Mouse (Mus musculus) cerebellum, adult 2 months (tissue): ENCODE data around the gene Gm21680. TPM values are rescaled to one million over a fixed set of nuclear protein-coding genes. Genes with fewer than 3 reads are reported as not detected.
"Not testable (repeated sequence)": the region's sequence is repeated elsewhere in the genome, so short reads cannot be mapped to it uniquely, and the experiment has no call there.

ENCODE experiments used
- DNase-seq, 2 experiments: peaks; one replicate each; pipeline ENCODE4 v3.0.0; 2021
- H3K27ac ChIP-seq: fragments of 200-500 bp; 2 replicates; pipeline ENCODE4 v1.5.1; 2012; ENCODE audit warnings: low read length, control low read depth, inconsistent platforms; ENCODE audit not compliant: insufficient read depth
- H3K27me3 ChIP-seq: fragments of 200-500 bp; 2 replicates; pipeline ENCODE4 v1.6.1; 2012; ENCODE audit warnings: inconsistent platforms, mild to moderate bottlenecking, low read length, moderate library complexity; ENCODE audit not compliant: control insufficient read depth, insufficient read depth
- H3K4me1 ChIP-seq: fragments of 200-500 bp; 2 replicates; pipeline ENCODE4 v1.6.1; 2011; ENCODE audit warnings: low read length; ENCODE audit not compliant: control insufficient read depth, insufficient read depth
- H3K4me3 ChIP-seq: fragments of 200-500 bp; replicated peaks from 2 replicates; pipeline ENCODE3; 2011; ENCODE audit warnings: mild to moderate bottlenecking, low read depth, low read length, control low read depth; ENCODE audit not compliant: insufficient read depth
- CTCF ChIP-seq: fragments of 200-500 bp; IDR thresholded peaks from 2 replicates; pipeline ENCODE4 v1.5.1; 2011; ENCODE audit warnings: low read depth, mild to moderate bottlenecking, control low read depth, low read length, moderate library complexity, borderline replicate concordance; ENCODE audit not compliant: insufficient read depth
- WGBS: fragments of 180-500 bp; shearing (Covaris S2); methylation state at CpG from one replicate; pipeline ENCODE4 v1.1.7; 2018; 5-methylcytosine and 5-hydroxymethylcytosine counted together
- polyA plus RNA-seq: library from polyadenylated mRNA; depleted of rRNA; stranded (reverse); fragments of >200 nt; gene quantifications from 2 replicates; pipeline ENCODE4 v1.2.3, GENCODE M21; 2012; rRNA removed

Gene Gm21680
- not detected in 2 replicates for polyA plus RNA-seq

DNA sequence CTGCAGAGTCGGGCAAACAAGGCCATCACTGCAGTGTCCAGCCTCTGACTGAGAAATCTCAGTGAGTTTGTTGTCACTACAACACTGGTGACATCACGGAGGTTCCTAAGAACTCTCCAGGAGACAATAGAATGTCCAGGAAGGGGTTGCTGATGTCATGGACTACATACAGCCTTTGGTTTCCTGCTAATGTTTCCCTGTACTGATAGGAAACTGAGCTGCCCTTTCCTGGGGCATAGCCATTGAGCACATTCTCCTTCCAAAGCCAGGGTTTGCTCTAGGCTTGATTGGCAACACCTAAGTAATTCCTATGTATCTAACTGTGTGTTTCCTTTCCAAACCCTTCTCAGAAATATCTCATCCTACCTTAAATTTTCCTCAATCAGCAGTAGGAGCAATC lies at the start of gene Gm21680:
Gene Gm21680 (minus strand): TSS at position 101 of the 400 bp plus-strand sequence.
- not testable (repeated sequence) for H3K27ac ChIP-seq, H3K4me3 ChIP-seq, H3K27me3 ChIP-seq, H3K4me1 ChIP-seq, DNase-seq
- no CpG with 5 or more reads among the region's 2 CpGs for WGBS

DNA sequence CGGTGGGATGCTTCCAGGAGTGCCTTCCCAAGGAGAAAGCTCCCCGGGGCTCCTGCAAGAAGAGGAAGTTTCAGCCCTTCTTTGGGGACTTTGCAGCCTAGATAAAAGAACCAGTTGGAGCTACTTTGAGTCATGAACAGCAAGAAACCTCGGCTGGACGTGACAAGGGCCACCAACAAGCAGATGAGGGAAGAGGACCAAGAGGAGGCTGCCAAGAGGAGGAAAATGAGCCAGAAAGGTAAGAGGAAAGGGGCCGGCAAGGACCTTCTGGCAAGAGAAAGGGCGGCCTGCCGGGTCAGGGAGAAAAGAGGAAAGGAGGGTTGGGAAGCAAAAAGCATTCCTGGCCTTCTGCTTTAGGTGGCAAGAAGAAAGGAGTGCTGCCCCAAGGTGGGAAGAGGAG lies 35.2 kb upstream of the Gm21680 start:
- not testable (repeated sequence) for H3K4me1 ChIP-seq, H3K27me3 ChIP-seq, H3K4me3 ChIP-seq, H3K27ac ChIP-seq
- peak in 1 of 2 experiments; percentile 4 for DNase-seq
- 15% methylated on average over 7 of the region's 7 CpGs for WGBS

DNA sequence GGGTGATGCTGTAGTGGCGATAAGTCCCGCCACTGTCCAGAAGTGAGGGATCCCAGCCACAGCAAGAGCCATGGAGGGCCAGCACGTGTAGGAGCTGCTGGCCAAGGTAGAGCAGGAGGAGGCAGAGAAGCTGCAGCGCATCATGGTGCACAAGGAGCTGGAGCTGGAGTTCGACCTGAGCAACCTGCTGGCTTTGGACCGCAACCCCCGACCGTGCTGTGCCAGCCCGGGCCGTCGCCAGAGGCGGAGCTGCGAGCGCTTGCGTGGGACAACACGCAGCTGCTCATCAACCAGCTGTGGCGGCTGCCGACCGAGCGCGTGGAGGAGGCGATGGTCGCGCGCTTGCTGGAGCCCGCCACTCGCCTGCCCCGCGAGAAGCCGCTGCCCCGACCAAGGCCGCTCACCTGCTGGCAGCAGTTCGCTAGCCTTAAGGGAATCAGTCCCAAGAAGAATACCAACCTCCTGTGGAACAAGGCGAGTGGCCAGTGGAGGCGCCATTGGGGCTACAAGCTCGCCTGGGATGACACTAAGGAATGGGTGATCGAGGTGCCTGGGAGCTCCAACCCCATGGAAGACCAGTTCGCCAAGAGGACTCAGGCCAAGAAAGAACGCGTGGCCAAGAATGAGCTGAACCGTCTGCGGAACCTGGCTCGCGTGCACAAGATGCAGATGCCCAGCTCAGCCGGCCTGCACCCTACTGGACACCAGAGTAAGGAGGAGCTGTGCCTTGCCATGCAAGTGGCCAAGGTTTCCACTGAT lies 34.7 kb upstream of the Gm21680 start:
- H3K27ac ChIP-seq, H3K4me1 ChIP-seq, H3K27me3 ChIP-seq: not testable (repeated sequence)
- WGBS: 9% methylated on average over 45 of the region's 45 CpGs
- peak; percentile 59 to 65 for DNase-seq
- H3K4me3 ChIP-seq: peak overlapping the region; percentile 33
- peak; percentile 25; the same call in 1 of the 2 replicates for TF ChIP-seq CTCF

DNA sequence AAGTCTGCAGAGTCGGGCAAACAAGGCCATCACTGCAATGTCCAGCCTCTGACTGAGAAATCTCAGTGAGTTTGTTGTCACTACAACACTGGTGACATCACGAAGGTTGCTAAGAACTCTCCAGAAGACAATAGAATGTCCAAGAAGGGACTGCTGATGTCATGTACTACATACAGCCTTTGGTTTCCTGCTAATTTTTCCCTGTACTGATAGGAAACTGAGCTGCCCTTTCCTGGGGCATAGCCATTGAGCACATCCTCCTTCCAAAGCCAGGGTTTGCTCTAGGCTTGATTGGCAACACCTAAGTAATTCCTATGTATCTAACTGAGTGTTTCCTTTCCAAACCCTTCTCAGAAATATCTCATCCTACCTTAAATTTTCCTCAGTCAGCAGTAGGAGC lies 32.2 kb upstream of the Gm21680 start, which contains the start of gene Gm1979:
Gene Gm1979 (minus strand): TSS at position 101 of the 400 bp plus-strand sequence.
- H3K27me3 ChIP-seq, H3K27ac ChIP-seq, DNase-seq, H3K4me3 ChIP-seq, H3K4me1 ChIP-seq: not testable (repeated sequence)
- 100% methylated on average over 1 of the region's 2 CpGs for WGBS

DNA sequence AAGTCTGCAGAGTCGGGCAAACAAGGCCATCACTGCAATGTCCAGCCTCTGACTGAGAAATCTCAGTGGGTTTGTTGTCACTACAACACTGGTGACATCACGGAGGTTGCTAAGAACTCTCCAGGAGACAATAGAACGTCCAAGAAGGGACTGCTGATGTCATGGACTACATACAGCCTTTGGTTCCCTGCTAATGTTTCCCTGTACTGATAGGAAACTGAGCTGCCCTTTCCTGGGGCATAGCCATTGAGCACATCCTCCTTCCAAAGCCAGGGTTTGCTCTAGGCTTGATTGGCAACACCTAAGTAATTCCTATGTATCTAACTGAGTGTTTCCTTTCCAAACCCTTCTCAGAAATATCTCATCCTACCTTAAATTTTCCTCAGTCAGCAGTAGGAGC lies 16.1 kb upstream of the Gm21680 start, which contains the start of gene Gm21698:
Gene Gm21698 (minus strand): TSS at position 101 of the 400 bp plus-strand sequence.
- not testable (repeated sequence) for H3K4me1 ChIP-seq, H3K27me3 ChIP-seq, H3K27ac ChIP-seq, H3K4me3 ChIP-seq, DNase-seq
- WGBS: no CpG with 5 or more reads among the region's 3 CpGs

DNA sequence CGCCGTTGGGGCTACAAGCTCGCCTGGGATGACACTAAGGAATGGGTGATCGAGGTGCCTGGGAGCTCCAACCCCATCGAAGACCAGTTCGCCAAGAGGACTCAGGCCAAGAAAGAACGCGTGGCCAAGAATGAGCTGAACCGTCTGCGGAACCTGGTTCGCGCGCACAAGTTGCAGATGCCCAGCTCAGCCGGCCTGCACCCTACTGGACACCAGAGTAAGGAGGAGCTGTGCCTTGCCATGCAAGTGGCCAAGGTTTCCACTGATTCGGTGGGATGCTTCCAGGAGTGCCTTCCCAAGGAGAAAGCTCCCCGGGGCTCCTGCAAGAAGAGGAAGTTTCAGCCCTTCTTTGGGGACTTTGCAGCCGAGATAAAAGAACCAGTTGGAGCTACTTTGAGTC lies 15.4 kb downstream of the Gm21680 start:
- H3K4me1 ChIP-seq, DNase-seq, H3K27me3 ChIP-seq, H3K27ac ChIP-seq, H3K4me3 ChIP-seq: not testable (repeated sequence)
- WGBS: 43% methylated on average over 17 of the region's 17 CpGs

DNA sequence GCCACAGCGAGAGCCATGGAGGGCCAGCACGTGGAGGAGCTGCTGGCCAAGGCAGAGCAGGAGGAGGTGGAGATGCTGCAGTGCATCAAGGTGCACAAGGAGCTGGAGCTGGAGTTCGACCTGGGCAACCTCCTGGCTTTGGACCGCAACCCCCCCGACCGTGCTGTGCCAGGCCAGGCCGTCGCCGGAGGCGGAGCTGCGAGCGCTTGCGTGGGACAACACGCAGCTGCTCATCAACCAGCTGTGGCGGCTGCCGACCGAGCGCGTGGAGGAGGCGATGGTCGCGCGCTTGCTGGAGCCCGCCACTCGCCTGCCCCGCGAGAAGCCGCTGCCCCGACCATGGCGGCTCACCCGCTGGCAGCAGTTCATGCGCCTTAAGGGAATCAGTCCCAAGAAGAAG lies 15.9 kb downstream of the Gm21680 start:
- H3K27me3 ChIP-seq, H3K4me3 ChIP-seq, H3K27ac ChIP-seq, H3K4me1 ChIP-seq, DNase-seq: not testable (repeated sequence)
- WGBS: 35% methylated on average over 32 of the region's 32 CpGs

DNA sequence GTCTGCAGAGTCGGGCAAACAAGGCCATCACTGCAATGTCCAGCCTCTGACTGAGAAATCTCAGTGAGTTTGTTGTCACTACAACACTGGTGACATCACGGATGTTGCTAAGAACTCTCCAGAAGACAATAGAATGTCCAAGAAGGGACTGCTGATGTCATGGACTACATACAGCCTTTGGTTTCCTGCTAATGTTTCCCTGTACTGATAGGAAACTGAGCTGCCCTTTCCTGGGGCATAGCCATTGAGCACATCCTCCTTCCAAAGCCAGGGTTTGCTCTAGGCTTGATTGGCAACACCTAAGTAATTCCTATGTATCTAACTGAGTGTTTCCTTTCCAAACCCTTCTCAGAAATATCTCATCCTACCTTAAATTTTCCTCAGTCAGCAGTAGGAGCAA lies 18.1 kb downstream of the Gm21680 start, which contains the start of gene Gm21671:
Gene Gm21671 (minus strand): TSS at position 101 of the 400 bp plus-strand sequence.
- 73% methylated on average over 2 of the region's 2 CpGs for WGBS
- H3K27me3 ChIP-seq, H3K4me1 ChIP-seq, H3K27ac ChIP-seq, H3K4me3 ChIP-seq, DNase-seq: not testable (repeated sequence)

DNA sequence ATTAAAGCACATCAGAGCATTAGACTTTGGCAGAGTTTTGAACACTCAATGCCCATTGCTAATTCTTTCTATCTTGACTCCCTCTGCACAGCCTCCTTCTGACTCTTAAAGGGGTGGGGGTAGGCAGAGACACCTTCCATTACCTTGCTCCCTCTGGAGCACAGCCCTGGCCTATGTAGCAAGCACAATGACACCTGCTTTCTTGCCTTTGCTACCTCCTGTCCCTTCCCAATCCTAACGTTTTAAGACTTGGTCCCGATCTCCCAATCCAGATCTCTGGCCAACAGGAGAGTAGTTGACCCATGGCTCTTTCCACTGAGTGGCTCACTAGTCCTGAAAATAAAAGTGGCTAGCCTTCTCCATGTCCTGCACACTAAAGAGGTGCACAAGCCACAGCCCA lies 27.1 kb downstream of the Gm21680 start:
- H3K27ac ChIP-seq, H3K4me3 ChIP-seq, H3K4me1 ChIP-seq, DNase-seq, H3K27me3 ChIP-seq: not testable (repeated sequence)
- WGBS: 86% methylated on average over 2 of the region's 2 CpGs

DNA sequence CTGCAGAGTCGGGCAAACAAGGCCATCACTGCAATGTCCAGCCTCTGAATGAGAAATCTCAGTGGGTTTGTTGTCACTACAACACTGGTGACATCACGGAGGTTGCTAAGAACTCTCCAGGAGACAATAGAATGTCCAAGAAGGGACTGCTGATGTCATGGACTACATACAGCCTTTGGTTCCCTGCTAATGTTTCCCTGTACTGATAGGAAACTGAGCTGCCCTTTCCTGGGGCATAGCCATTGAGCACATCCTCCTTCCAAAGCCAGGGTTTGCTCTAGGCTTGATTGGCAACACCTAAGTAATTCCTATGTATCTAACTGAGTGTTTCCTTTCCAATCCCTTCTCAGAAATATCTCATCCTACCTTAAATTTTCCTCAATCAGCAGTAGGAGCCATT lies 30.2 kb downstream of the Gm21680 start, which contains the start of gene Gm21663:
Gene Gm21663 (minus strand): TSS at position 101 of the 400 bp plus-strand sequence.
- H3K27ac ChIP-seq, DNase-seq, H3K4me1 ChIP-seq, H3K4me3 ChIP-seq, H3K27me3 ChIP-seq: not testable (repeated sequence)
- 52% methylated on average over 2 of the region's 2 CpGs for WGBS
